Mouse (Mus musculus) midbrain, embryonic 10.5 days (tissue): ENCODE results near the gene Zfp639. TPM values are rescaled to one million over a fixed set of nuclear protein-coding genes. Genes with fewer than 3 reads are reported as not detected.

Experiments
- DNase-seq: peaks from one replicate; pipeline ENCODE4 v3.0.0-alpha.2; 2017; ENCODE audit warnings: low spot score
- H3K27ac ChIP-seq: fragments of 300-500 bp; sonication (generic); replicated peaks from 2 replicates; pipeline ENCODE4 v1.5.1; 2016; ENCODE audit warnings: mild to moderate bottlenecking
- H3K27me3 ChIP-seq: fragments of 300-500 bp; sonication (generic); 2 replicates; pipeline ENCODE4 v1.6.1; 2016; ENCODE audit warnings: low read depth, mild to moderate bottlenecking; ENCODE audit not compliant: poor library complexity, severe bottlenecking
- H3K36me3 ChIP-seq: fragments of 300-500 bp; sonication (generic); 2 replicates; pipeline ENCODE4 v1.6.1; 2016; ENCODE audit warnings: mild to moderate bottlenecking, moderate library complexity
- H3K4me1 ChIP-seq: fragments of 300-500 bp; sonication (generic); 2 replicates; pipeline ENCODE4 v1.6.1; 2016
- H3K4me3 ChIP-seq: fragments of 300-500 bp; sonication (generic); 2 replicates; pipeline ENCODE4 v1.5.1; 2016; ENCODE audit warnings: mild to moderate bottlenecking, moderate library complexity
- H3K9me3 ChIP-seq: fragments of 300-500 bp; sonication (generic); replicated peaks from 2 replicates; pipeline ENCODE4 v1.6.1; 2016; ENCODE audit warnings: mild to moderate bottlenecking
- WGBS: fragments of 180-500 bp; shearing (Covaris S2); methylation state at CpG from one replicate; pipeline ENCODE4 v1.1.7; 2016; 5-methylcytosine and 5-hydroxymethylcytosine counted together
- polyA plus RNA-seq: library from polyadenylated mRNA; unstranded; fragments of >200 nt; fragmentation: Nextera tagmentation; extraction: Ambion mirVana; gene quantifications from 2 replicates; pipeline ENCODE4 v1.2.1, GENCODE M21; 2016

The Zfp639 gene
- polyA plus RNA-seq, 1 experiment from 2014 or later = 40.3 TPM

DNA sequence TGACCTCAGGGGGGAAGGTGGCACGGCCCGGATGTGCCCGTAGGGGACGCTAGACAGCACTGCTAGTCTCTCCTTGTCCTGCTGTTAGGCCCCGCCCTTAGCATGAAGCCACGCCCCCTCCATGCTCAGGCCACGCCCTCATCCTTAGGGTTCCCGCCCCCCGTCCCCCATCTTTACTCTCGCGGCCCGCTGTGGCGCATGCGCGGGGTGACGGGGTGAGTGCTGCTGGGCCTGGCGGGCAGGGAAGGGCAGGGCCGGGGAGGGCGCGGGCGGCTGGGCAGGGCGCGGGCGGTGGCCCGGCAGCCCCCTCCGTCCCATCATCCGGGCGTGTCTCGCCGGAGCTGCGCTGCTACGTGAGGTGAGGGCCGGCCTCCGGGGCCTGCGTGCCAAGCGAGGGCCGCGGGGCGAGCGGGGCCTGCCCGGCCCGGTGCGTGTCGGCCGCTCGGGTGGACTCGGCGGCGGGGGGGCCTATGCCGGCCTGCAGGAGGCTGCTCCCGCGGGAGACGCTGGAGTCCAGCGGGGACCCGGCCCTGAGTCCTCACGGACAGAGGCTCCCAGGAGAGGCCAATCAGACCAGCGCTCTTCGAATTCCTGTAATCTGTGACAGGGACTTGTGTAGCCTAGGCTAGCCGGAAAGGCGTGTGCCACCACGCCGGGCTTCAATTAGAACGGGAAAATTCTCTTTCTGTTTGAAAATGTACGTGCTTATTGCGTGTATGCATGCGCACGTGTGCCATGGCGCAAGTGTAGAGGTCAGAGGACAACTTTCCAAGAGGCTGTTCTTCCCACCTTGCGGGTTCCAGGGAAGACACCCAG is 524 bp downstream of the Zfp639 start:
- DNase-seq = peak; percentile 99
- WGBS = under 1% methylated on average over 69 of the region's 69 CpGs
- H3K4me3 ChIP-seq = peak overlapping the region; percentile 94
- H3K36me3 ChIP-seq = peaks cover 19% of the 10 kb centered on the region
- H3K27ac ChIP-seq = peak overlapping the region; percentile 97
- H3K4me1 ChIP-seq = peaks cover 48% of the 10 kb centered on the region
- H3K27me3 ChIP-seq = no peaks in the 10 kb centered on the region
- H3K9me3 ChIP-seq = no peaks in the 10 kb centered on the region

DNA sequence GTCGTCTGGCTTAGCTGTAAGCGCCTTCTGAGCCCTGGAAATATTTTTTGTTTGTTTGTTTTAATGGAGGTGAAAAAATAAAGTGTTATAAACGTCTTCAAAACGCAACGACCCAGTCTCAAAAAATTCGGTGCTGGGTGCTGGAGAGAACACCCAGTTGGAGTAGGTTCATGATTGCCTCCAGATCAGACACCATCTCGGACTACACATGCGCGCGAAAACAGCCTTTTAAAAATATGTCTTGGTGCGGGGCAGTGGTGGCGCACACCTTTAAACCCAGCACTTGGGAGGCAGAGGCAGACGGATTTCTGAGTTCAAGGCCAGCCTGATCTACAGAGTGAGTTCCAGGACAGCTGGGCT is 1.1 kb downstream of the Zfp639 start:
- WGBS = 15% methylated on average over 13 of the region's 13 CpGs
- peak overlapping the region; percentile 97 for H3K27ac ChIP-seq
- H3K36me3 ChIP-seq = peaks cover 25% of the 10 kb centered on the region
- H3K27me3 ChIP-seq = no peaks in the 10 kb centered on the region
- peak overlapping the region; percentile 94 for H3K4me3 ChIP-seq
- no peak for DNase-seq
- peaks cover 45% of the 10 kb centered on the region for H3K4me1 ChIP-seq
- no peaks in the 10 kb centered on the region for H3K9me3 ChIP-seq

DNA sequence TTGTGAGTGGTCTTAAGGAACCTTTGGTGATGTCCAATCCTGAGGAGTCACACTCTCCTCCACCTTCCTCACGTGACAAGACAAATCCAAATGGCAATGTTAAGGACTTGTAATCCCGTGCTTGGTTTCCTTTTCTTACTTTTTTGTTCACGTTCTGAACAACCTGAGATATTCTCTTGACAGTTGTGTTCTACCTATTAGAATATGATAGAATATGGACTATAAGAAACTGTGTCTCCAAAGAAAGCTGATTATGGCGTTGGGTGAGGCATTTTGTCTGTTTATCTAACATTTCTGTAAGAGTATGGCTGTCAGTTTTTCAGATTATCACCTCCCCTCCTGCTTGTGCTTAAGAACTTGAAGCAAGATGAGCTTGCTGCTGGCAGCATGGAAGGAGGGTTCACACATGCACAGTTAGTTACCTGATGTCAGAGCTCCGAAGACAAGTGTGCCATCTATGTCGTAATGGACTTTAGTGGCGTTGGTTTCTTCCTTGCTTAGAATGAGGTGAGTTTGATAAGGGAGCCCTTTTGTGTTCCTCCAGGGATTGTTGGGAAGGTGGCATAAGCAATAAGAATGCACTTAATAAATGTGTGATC is 2.7 kb downstream of the Zfp639 start:
- Histone ChIP-seq H3K9me3 (no peaks in the 10 kb centered on the region), H3K4me1 (peaks cover 39% of the 10 kb centered on the region), H3K27ac (no peak overlapping the region), H3K4me3 (no peak overlapping the region), H3K36me3 (peaks cover 41% of the 10 kb centered on the region), H3K27me3 (no peaks in the 10 kb centered on the region)
- no peak for DNase-seq
- 94% methylated on average over 7 of the region's 7 CpGs for WGBS

DNA sequence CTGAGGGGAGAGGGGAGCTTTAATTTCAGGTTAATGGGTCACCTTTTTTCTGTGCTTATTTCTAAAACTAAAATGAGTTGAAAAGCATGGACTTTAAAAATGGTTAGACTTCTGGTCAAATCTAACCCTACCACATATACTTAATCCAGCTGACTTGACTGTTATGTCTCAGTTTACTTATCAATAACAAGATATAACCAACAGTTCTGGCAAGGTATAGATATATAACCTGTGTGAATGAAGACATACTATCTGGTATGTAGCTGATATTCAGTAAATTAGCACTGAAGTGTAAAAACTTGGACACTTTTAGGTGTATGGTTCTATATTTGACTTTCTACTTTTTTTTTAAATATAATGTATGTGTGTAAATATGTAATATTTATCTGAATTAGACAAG is 3.5 kb downstream of the Zfp639 start:
- no peaks in the 10 kb centered on the region for H3K27me3 ChIP-seq
- no peaks in the 10 kb centered on the region for H3K9me3 ChIP-seq
- H3K27ac ChIP-seq = no peak overlapping the region
- H3K36me3 ChIP-seq = peaks cover 48% of the 10 kb centered on the region
- peaks cover 37% of the 10 kb centered on the region for H3K4me1 ChIP-seq
- no peak for DNase-seq
- no peak overlapping the region for H3K4me3 ChIP-seq

DNA sequence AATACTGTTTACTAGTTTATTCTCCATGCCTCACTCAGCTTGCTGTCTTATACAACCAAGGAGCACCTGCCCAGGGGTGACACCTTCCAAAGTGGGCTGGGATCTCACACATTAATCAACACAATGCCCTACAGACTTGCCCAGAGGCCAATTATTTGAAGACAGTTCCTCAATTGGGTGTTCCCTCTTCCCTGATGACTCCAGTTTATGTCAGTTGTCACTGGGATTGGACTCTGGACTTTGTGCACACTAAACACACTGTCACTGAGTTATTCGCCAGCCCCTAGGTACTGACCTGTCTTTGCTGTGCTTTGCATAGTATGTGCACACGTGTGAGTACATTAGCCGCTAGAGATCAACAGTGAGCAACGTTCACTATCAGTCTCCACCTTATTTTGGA is 17.1 kb downstream of the Zfp639 start:
- Histone ChIP-seq H3K27me3 (no peaks in the 10 kb centered on the region), H3K4me3 (no peak overlapping the region), H3K4me1 (peaks cover 10% of the 10 kb centered on the region), H3K27ac (no peak overlapping the region), H3K36me3 (peaks cover 41% of the 10 kb centered on the region), H3K9me3 (peaks cover 11% of the 10 kb centered on the region; the same call in 1 of the 2 replicates)
- 90% methylated on average over 4 of the region's 4 CpGs for WGBS
- no peak for DNase-seq

DNA sequence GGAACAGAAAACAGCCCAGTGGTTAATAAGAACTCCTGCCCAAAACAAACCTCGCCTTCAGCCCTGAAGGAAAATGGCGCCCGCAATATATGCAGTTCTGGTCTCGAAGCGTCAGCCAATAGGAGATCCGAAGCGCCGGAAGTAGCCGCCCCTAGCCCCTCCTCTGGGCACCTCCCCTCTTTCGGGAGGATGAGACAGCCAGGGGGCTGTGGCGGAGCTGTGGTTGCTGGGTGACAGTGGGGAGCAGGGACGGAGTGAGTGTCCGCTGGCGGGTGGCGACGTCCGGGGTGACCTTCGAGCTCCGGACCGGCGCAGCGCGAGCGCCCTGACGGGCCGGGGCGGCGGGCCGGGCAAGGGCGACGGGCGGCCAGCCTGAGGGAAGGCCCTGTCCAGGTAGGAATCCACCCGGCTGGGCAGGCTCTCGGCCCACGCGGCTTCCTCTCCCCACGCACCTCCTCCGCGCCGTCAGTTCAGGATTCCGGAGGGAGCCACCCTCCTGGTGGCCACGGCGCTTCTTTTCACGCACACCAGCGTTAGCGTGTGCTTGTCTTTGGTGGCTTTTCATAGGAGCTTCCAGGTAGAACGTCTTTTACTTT is 19.3 kb downstream of the Zfp639 start, which contains the start of gene Mfn1:
TSS of gene Mfn1 (plus strand) at position 163 of the 596 bp plus-strand sequence.
- peaks cover 11% of the 10 kb centered on the region; the same call in 1 of the 2 replicates for H3K9me3 ChIP-seq
- H3K4me1 ChIP-seq = peaks cover 10% of the 10 kb centered on the region
- peak within 1 kb of the TSS; percentile 94 for H3K4me3 ChIP-seq
- H3K27ac ChIP-seq = peak within 1 kb of the TSS; percentile 86
- H3K36me3 ChIP-seq = peaks cover 28% of the 10 kb centered on the region
- no peaks in the 10 kb centered on the region for H3K27me3 ChIP-seq
- peak; percentile 94 for DNase-seq
- under 1% methylated on average over 47 of the region's 47 CpGs for WGBS

- Histone ChIP-seq H3K9me3 (peaks cover 11% of the 10 kb centered on the region; the same call in 1 of the 2 replicates), H3K4me1 (peaks cover 10% of the 10 kb centered on the region), H3K27ac (peak overlapping the region; percentile 86; the same call in 1 of the 2 replicates), H3K36me3 (peaks cover 32% of the 10 kb centered on the region), H3K4me3 (peak overlapping the region; percentile 94), H3K27me3 (no peaks in the 10 kb centered on the region)
- 16% methylated on average over 5 of the region's 5 CpGs for WGBS
- DNase-seq = no peak
These were observed 20.0 kb downstream of the Zfp639 start for GRCm38 (mm10) chr3:32530041-32530440.

- no peaks in the 10 kb centered on the region for H3K9me3 ChIP-seq
- DNase-seq = no peak
- no peak overlapping the region for H3K4me3 ChIP-seq
- H3K4me1 ChIP-seq = no peaks in the 10 kb centered on the region
- no peak overlapping the region for H3K27ac ChIP-seq
- WGBS = 84% methylated on average over 1 of the region's 1 CpGs
- H3K36me3 ChIP-seq = peaks cover 58% of the 10 kb centered on the region
- no peaks in the 10 kb centered on the region for H3K27me3 ChIP-seq
These were observed 25.6 kb downstream of the Zfp639 start for GRCm38 (mm10) chr3:32535692-32536091.

DNA sequence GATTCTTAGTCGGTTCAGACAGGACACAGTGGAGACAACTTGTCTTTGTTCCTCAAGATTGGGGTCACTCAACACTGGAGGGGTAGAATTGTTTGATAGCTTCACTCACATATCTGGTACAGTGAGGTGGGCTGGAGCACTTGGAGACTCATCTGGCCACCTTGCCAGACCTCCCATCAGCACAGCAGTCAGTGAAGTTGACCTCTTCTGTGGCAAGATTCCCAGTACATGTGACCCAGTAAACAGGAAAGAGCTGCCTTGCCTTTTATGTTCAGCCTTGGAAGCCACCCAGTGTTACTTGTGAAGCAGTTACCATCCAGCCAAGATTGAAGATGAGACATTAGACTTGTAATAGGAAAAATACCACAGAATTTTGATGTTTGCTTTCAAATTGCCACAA is 27.5 kb downstream of the Zfp639 start:
- no peak for DNase-seq
- no peaks in the 10 kb centered on the region for H3K4me1 ChIP-seq
- peaks cover 52% of the 10 kb centered on the region for H3K36me3 ChIP-seq

GRCm38 (mm10) chr3:32538091-32538490 is 28.0 kb downstream of the Zfp639 start:
- 93% methylated on average over 5 of the region's 5 CpGs for WGBS
- Histone ChIP-seq H3K36me3 (peaks cover 57% of the 10 kb centered on the region), H3K4me1 (no peaks in the 10 kb centered on the region), H3K27ac (no peak overlapping the region), H3K9me3 (no peaks in the 10 kb centered on the region), H3K27me3 (no peaks in the 10 kb centered on the region), H3K4me3 (no peak overlapping the region)
- DNase-seq = no peak

More for the DNA sequence above, 27.5 kb downstream of the Zfp639 start:
- no peaks in the 10 kb centered on the region for H3K9me3 ChIP-seq
- H3K4me3 ChIP-seq = no peak overlapping the region
- no peaks in the 10 kb centered on the region for H3K27me3 ChIP-seq
- H3K27ac ChIP-seq = no peak overlapping the region
- 84% methylated on average over 1 of the region's 1 CpGs for whole genome bisulfite sequencing

DNA sequence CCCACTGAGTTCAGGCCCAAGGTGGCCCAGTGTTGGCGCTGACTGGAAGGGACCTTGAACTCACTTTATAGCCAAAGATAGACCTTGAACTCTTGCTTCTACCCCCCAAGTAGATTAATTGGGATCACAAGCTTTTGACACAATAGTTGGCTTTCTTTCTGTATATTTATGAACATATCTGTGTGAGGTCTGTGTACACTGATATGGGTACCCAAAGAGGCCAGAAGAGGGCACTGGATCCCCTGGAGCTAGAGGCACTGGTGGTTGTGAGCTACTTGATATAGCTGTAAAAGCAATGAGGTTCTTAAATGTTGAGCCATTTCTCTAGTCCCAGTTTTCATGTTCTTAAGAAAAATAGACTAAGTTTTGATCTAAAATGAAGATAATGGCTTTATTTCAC is 43.0 kb downstream of the Zfp639 start:
- Histone ChIP-seq H3K9me3 (no peaks in the 10 kb centered on the region), H3K27me3 (no peaks in the 10 kb centered on the region), H3K36me3 (peaks cover 34% of the 10 kb centered on the region), H3K4me3 (no peak overlapping the region), H3K4me1 (no peaks in the 10 kb centered on the region), H3K27ac (no peak overlapping the region)
- DNase-seq = no peak
- 89% methylated on average over 1 of the region's 1 CpGs for WGBS

DNA sequence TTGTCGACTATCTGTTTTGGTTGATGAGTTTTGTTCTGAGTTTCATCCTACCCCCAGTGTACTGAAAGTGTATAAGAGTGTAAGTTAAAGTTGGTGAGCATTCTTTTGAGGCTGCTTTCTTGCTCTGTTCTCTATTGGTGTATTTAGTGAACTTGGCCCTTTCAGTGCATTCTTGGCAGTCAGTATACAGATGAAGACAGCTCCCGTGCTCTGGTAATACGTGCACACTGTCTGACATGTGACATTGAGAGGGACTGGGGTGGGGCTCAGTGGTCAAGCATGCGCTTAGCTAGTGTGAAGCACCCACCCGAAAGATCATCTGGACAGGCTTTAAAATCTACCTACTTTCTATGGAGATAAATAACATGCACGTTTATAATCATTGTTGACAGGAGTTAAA is 53.3 kb downstream of the Zfp639 start:
- Histone ChIP-seq H3K36me3 (peaks cover 62% of the 10 kb centered on the region), H3K27ac (no peak overlapping the region), H3K4me3 (no peak overlapping the region), H3K9me3 (peaks cover 6% of the 10 kb centered on the region), H3K27me3 (no peaks in the 10 kb centered on the region), H3K4me1 (no peaks in the 10 kb centered on the region)
- 94% methylated on average over 6 of the region's 6 CpGs for WGBS
- DNase-seq = no peak
